Mouse (Mus musculus): ENCODE measurements around the gene Igsf11. TPM values are rescaled to one million over a fixed set of nuclear protein-coding genes. Genes with fewer than 3 reads are reported as not detected.
A peak's percentile ranks its signal among the peaks of the same experiment; 100 is the strongest.

The Igsf11 gene
- total and polyA plus RNA-seq, 3 experiments = not detected

GRCm38 (mm10) chr16:39052971-39053370 is 160.5 kb downstream of the Igsf11 start:
- TF ChIP-seq CTCF (IDR thresholded peaks at IDR 0.05 in 2 of 3, conservative IDR thresholded peaks at IDR 0.05 in 1 of 3; ENCODE audit: control insufficient read depth in 1 of 3, insufficient read depth in 1 of 3, low read depth in 2 of 3, low read length in 3 of 3, poor library complexity in 1 of 3, severe bottlenecking in 1 of 3) = peak; percentile 35 to 61 (median 59)
- TF ChIP-seq TCF12 (IDR thresholded peaks at IDR 0.05; ENCODE audit: low read depth, low read length) = no peak
- TF ChIP-seq SMC3 (IDR thresholded peaks at IDR 0.05; ENCODE audit: low read depth, low read length) = peak; percentile 41
- TF ChIP-seq MYC (IDR thresholded peaks at IDR 0.05; ENCODE audit: low read depth, low read length) = no peak
- no peak for TF ChIP-seq KAT2A (conservative IDR thresholded peaks at IDR 0.05; ENCODE audit: low read depth, low read length)
- TF ChIP-seq POLR2AphosphoS5 (IDR thresholded peaks at IDR 0.05; ENCODE audit: borderline replicate concordance, low read depth, low read length) = no peak
- peak; percentile 47 for TF ChIP-seq RAD21 (IDR thresholded peaks at IDR 0.05; ENCODE audit: low read depth, low read length)

DNA sequence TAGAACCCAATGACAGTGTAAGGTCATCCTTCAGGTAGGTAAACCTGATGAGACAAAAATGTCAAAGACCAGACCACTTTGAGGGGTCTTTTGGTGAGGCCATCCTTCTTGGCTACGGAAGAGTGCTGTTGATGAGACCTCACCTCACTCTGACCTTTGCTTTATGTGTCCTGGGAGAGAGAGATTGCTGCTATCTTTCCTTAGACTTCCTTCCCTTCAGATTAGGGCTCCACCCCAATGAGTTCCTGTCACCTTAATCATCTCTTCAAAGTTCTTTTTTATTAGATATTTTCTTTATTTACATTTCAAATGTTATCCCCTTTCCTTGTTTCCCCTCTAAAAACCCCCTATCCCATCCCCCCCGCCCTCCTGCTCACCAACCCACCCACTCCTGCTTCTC is 161.3 kb downstream of the Igsf11 start:
- Histone ChIP-seq H3K9me3 (replicated peaks; ENCODE audit: insufficient read depth, low read length) (no peaks in the 10 kb centered on the region), H3K79me2 (ENCODE audit: control insufficient read depth, insufficient read depth, low read length, poor library complexity) (no peaks in the 10 kb centered on the region), H3K9ac (ENCODE audit: control insufficient read depth, low read depth, low read length, poor library complexity, severe bottlenecking) (no peak overlapping the region), H3K4me3 (ENCODE audit: control insufficient read depth in 1 of 2, insufficient read depth in 1 of 2, low read depth in 2 of 2, low read length in 2 of 2) (no peak overlapping the region), H3K27ac (ENCODE audit: control insufficient read depth, low read depth, low read length) (no peak overlapping the region), H3K27me3 (ENCODE audit: control insufficient read depth in 1 of 2, insufficient read depth in 2 of 2, low read length in 2 of 2) (no peaks in the 10 kb centered on the region), H3K36me3 (ENCODE audit: control insufficient read depth in 1 of 2, insufficient read depth in 2 of 2, low read length in 2 of 2) (peaks cover 0 to 3% of the 10 kb centered on the region in 2 experiments; a peak in 1 of 4 replicates), H3K4me1 (ENCODE audit: control insufficient read depth in 1 of 2, insufficient read depth in 2 of 2, low read length in 2 of 2) (peaks cover 0 to 13% of the 10 kb centered on the region in 2 experiments; a peak in 1 of 4 replicates)
- TF ChIP-seq CHD1 (IDR thresholded peaks at IDR 0.05; ENCODE audit: low read depth, low read length) (no peak), UBTF (IDR thresholded peaks at IDR 0.05; ENCODE audit: borderline replicate concordance, insufficient read depth, low read depth, low read length) (no peak), MEF2A (IDR thresholded peaks at IDR 0.05; ENCODE audit: extremely low read depth, insufficient replicate concordance, low read depth, low read length, poor library complexity, severe bottlenecking) (no peak), EP300 (IDR thresholded peaks at IDR 0.05; ENCODE audit: low read depth in 1 of 2, low read length in 2 of 2) (peak; percentile 56 to 74), RCOR1 (IDR thresholded peaks at IDR 0.05; ENCODE audit: low read depth, low read length) (no peak), GATA1 (IDR thresholded peaks at IDR 0.05; ENCODE audit: low read depth, low read length) (peak; percentile 62), TCF12 (IDR thresholded peaks at IDR 0.05; ENCODE audit: low read depth, low read length) (peak; percentile 64; the same call in 1 of the 2 replicates)
- DNase-seq (ENCODE audit: low read depth, low spot score) = no peak

More at GRCm38 (mm10) chr16:39052971-39053370, 160.5 kb downstream of the Igsf11 start:
- Histone ChIP-seq H3K27me3 (ENCODE audit: control insufficient read depth in 1 of 2, insufficient read depth in 2 of 2, low read length in 2 of 2) (no peaks in the 10 kb centered on the region), H3K36me3 (ENCODE audit: control insufficient read depth in 1 of 2, insufficient read depth in 2 of 2, low read length in 2 of 2) (peaks cover 0 to 3% of the 10 kb centered on the region in 2 experiments; a peak in 1 of 4 replicates), H3K9ac (ENCODE audit: control insufficient read depth, low read depth, low read length, poor library complexity, severe bottlenecking) (no peak overlapping the region), H3K27ac (ENCODE audit: control insufficient read depth, low read depth, low read length) (no peak overlapping the region), H3K9me3 (replicated peaks; ENCODE audit: insufficient read depth, low read length) (no peaks in the 10 kb centered on the region), H3K79me2 (ENCODE audit: control insufficient read depth, insufficient read depth, low read length, poor library complexity) (no peaks in the 10 kb centered on the region), H3K4me1 (ENCODE audit: control insufficient read depth in 1 of 2, insufficient read depth in 2 of 2, low read length in 2 of 2) (peaks cover 0 to 13% of the 10 kb centered on the region in 2 experiments; a peak in 1 of 4 replicates), H3K4me3 (ENCODE audit: control insufficient read depth in 1 of 2, insufficient read depth in 1 of 2, low read depth in 2 of 2, low read length in 2 of 2) (no peak overlapping the region)
- peak; percentile 62 for DNase-seq (ENCODE audit: low read depth, low spot score)

GRCm38 (mm10) chr16:39056061-39056460 is 163.6 kb downstream of the Igsf11 start:
- TF ChIP-seq CTCF (IDR thresholded peaks at IDR 0.05 in 2 of 3, conservative IDR thresholded peaks at IDR 0.05 in 1 of 3; ENCODE audit: control insufficient read depth in 1 of 3, insufficient read depth in 1 of 3, low read depth in 2 of 3, low read length in 3 of 3, poor library complexity in 1 of 3, severe bottlenecking in 1 of 3) = peak; percentile 38 to 65 (median 39)
- no peak for TF ChIP-seq BHLHE40 (IDR thresholded peaks at IDR 0.05; ENCODE audit: borderline replicate concordance, low read depth, low read length)
- peak; percentile 29 for TF ChIP-seq RAD21 (IDR thresholded peaks at IDR 0.05; ENCODE audit: low read depth, low read length)
- peak; percentile 34; the same call in 1 of the 2 replicates for TF ChIP-seq SMC3 (IDR thresholded peaks at IDR 0.05; ENCODE audit: low read depth, low read length)
- no peak overlapping the region for H3K4me3 ChIP-seq (ENCODE audit: control insufficient read depth in 1 of 2, insufficient read depth in 1 of 2, low read depth in 2 of 2, low read length in 2 of 2)
- H3K27me3 ChIP-seq (ENCODE audit: control insufficient read depth in 1 of 2, insufficient read depth in 2 of 2, low read length in 2 of 2) = no peaks in the 10 kb centered on the region
- H3K36me3 ChIP-seq (ENCODE audit: control insufficient read depth in 1 of 2, insufficient read depth in 2 of 2, low read length in 2 of 2) = peaks cover 0 to 3% of the 10 kb centered on the region in 2 experiments; a peak in 1 of 4 replicates
- no peaks in the 10 kb centered on the region for H3K79me2 ChIP-seq (ENCODE audit: control insufficient read depth, insufficient read depth, low read length, poor library complexity)
- no peaks in the 10 kb centered on the region for H3K9me3 ChIP-seq (replicated peaks; ENCODE audit: insufficient read depth, low read length)
- no peak overlapping the region for H3K9ac ChIP-seq (ENCODE audit: control insufficient read depth, low read depth, low read length, poor library complexity, severe bottlenecking)
- peak; percentile 54 for DNase-seq (ENCODE audit: low read depth, low spot score)
- H3K27ac ChIP-seq (ENCODE audit: control insufficient read depth, low read depth, low read length) = no peak overlapping the region
- peaks cover 0 to 13% of the 10 kb centered on the region in 2 experiments; a peak in 1 of 4 replicates for H3K4me1 ChIP-seq (ENCODE audit: control insufficient read depth in 1 of 2, insufficient read depth in 2 of 2, low read length in 2 of 2)
